Mouse (Mus musculus): Measurements from ENCODE around the gene Ago4.

Ago4 gene

DNA sequence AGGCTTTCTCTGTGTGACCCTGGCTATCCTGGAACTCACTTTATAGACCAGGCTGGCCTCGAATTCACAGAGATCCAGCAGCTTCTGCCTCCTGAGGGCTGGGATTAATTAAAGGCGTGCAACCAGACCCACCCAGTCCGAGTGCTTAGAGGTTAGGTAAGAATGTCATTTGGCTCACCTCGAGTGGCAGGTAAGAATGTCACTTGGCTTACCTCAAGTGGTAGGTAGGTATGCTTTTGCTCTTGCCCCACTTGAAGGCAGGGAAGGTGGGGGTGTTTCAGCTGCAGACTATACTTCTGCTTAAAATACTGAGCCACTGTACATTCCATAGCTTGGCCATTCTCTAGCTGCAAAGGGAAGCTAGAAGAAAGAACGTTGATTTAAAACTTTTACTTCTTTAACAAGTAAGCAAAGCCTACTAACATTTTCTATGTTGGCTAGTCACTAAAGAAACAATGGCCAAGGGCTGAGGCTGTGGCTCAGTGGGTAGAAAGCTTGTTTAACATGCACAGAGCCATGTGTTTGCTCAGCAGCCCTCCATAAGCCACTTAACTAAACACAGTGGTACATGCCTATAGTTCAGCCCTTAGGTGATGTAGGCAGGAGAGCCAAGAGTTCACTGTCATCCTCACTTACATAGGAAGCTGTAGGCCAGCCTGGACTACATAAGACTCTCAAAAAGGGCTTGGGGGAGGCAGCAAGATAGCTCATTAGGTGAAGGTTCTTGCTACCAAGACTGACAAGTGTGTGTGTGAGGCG is 20.8 kb downstream of the Ago4 start:
- peak; percentile 84 for DNase-seq

GRCm38 (mm10) chr4:126511013-126511412 is 22.3 kb downstream of the Ago4 start:
- DNase-seq: peak; percentile 53

DNA sequence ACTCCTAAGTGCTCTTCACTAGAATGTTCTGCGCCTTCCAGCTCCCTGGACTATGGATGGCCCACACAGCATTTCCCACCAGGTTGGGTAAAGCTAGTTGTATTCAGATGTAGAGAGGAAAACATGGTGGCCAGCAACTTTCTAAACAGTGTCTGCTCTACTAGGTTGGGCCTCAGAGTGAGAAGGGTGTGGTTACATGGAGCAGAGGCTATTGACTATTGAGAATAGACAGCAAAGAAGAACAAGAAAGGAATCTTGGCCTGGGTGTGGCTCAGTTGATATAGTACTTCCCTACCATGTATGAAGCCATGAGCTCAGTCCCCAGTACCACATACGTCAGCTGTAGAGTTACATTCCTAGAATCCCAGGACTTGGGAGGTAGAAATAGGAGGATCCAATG is 24.2 kb downstream of the Ago4 start:
- no peak for DNase-seq

GRCm38 (mm10) chr4:126508110-126508899 is 25.0 kb downstream of the Ago4 start:
- no peak for DNase-seq

- DNase-seq: no peak
Observed at GRCm38 (mm10) chr4:126502977-126503309, 30.3 kb downstream of the Ago4 start.

DNA sequence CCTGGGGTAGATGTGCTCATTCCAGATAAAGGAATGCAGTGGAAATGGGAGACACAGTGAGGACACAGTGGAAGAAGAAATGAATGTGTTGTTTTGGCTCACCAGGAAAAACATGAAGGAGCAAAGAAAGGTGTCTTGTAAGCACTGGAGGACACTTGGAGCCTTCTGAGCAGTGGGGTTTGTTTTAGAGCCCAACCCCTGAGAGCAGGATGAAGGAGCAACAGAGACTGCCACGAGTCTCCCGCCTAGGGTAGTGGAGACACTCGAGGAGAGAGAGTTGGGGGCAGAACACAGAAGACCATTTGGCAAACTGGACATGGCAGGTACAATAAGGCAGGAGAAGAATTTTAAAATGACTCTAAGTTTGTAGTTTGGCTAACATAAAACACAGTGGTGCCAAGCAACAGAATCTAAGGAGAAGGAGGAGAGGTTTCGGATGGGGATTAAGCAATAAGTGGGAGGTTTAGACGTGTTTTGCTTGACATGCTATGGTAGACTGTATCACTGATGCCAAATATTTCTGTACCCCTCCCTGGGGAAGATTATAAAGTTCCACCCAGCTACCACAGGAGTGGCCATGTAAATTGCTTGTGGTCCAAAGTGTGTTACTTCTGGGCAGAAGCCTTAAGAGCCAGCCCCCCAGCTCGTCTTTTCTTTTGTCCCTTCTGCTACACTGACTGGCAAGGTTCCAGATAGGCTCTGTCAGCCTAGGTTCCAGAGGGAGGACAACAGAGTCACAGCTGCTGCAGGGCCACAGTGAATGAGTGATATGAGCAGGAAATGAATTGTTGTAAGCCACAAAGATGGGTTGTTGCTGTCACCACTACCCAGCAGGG is 30.9 kb downstream of the Ago4 start:
- peak; percentile 37 for DNase-seq

- no peak for DNase-seq
Observed at GRCm38 (mm10) chr4:126498601-126499000, 34.7 kb downstream of the Ago4 start.

GRCm38 (mm10) chr4:126496963-126497362 is 36.3 kb downstream of the Ago4 start:
- no peak for DNase-seq

GRCm38 (mm10) chr4:126495942-126496790 is 37.1 kb downstream of the Ago4 start:
- DNase-seq: peak; percentile 43

GRCm38 (mm10) chr4:126495453-126495852 is 37.8 kb downstream of the Ago4 start:
- no peak for DNase-seq

DNA sequence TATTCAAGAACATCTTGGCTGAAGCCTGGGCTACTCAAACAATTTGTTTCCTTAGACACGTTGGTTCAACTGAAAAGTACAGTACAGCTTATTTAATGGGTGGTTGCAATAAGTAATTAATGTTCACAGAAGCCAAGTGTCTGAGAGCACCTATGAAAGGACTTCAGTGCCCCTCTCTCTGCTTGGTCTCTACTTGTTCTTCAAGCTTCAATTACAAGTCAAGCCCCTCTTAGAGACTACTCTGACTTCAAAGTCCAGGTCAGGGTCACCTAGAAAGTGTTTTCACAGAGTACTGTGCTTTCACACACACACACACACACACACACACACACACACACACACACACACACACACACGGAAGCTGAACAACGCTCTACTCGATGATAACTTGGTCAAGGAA is 39.9 kb downstream of the Ago4 start:
- DNase-seq: peak; percentile 43

DNA sequence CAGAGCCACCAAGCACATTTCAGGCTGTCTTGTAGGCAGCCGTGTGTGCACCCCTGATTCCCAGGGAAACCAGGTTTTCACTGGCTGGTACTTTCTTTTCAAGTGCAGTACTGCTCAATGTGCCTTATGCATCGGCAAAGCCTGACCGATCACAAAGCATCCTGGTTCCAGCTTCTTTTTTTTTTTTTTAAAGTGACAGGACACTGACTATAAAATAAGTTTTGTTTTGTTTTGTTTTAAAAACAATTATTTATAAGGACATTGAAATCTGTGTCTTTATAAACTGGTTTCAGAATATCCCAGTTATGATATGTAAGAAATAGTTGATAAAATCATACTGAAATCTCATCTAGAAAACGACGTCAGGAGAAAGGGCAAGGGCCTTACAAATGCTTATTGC is 41.3 kb downstream of the Ago4 start:
- DNase-seq: no peak

GRCm38 (mm10) chr4:126490726-126491125 is 42.5 kb downstream of the Ago4 start:
- DNase-seq: no peak

GRCm38 (mm10) chr4:126489811-126490210 is 43.5 kb downstream of the Ago4 start:
- DNase-seq: no peak

- no peak for DNase-seq
Observed at GRCm38 (mm10) chr4:126486217-126486616, 47.1 kb downstream of the Ago4 start.

GRCm38 (mm10) chr4:126485065-126485464 is 48.2 kb downstream of the Ago4 start:
- no peak for DNase-seq

- no peak for DNase-seq
Observed at GRCm38 (mm10) chr4:126483874-126484273, 49.4 kb downstream of the Ago4 start.

- DNase-seq: no peak
Observed at GRCm38 (mm10) chr4:126482951-126483350, 50.3 kb downstream of the Ago4 start.

GRCm38 (mm10) chr4:126481461-126481860 is 51.8 kb downstream of the Ago4 start:
- no peak for DNase-seq

DNA sequence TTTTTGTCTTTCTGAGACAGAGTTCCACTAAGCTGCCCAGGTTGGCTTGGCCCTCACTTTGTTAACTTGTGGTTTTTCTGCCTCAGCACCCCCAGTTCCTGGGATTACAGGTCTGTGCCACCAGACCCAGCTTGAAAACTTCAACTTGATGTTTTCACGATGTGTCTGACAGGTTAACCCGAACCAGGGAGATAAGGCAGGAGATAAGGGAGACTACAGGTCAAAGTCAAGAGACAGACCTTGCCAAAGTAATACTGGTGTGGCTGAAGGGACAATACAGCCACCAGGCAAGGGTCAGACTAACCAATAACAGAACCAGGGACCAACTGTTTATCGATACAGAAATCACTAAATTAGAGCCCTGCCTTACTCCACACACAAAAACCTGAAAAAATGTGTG is 53.0 kb downstream of the Ago4 start:
- DNase-seq: no peak

GRCm38 (mm10) chr4:126473031-126473430 is 60.2 kb downstream of the Ago4 start:
- no peak for DNase-seq

- no peak for DNase-seq
Observed at GRCm38 (mm10) chr4:126469334-126469733, 63.9 kb downstream of the Ago4 start.
